Mouse (Mus musculus): Measurements from ENCODE around the gene Cdkal1.

DNA sequence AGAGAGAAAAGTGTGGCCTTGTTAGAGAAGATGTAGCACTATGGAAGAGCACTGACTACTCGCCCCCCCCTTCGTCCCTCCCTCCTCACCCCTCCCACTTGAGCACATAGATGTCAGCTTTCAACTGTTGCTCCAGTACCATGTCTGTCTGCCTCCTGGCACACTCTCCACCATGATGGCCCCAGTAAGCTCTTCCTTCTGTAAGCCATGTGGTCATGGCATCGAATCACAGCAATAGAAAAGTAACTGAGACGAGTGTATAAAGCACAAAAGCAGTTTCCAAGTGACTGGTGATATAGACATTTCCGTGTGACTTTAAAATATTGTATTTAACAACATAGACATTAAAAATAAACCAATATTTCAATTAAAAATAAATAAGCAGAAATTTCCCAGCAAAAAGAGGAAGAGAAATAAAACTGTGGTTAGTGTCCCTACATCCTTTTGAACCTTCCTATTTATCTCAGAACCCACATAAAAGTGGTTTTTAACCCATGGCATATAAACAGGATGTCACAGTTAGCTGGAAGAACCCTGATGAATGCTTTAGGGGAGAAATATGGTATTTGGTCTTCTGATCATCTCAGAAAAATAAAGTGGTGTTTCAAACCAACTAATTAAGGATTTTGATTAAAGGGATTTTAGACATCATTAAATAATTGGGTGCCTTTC is 129.2 kb downstream of the Cdkal1 start:
- TF ChIP-seq POLR2A (IDR thresholded peaks at IDR 0.05; ENCODE audit: borderline replicate concordance, control insufficient read depth, low read depth, low read length): no peak
- TF ChIP-seq CTCF (IDR thresholded peaks at IDR 0.05; ENCODE audit: control insufficient read depth, insufficient read depth, low read length): no peak
